Mouse (Mus musculus): ENCODE results near the gene Slc8b1.

- TF ChIP-seq CTCF (IDR thresholded peaks at IDR 0.05; ENCODE audit: control insufficient read depth, insufficient read depth, insufficient replicate concordance, low read depth, low read length) (no peak), POLR2A (IDR thresholded peaks at IDR 0.05; ENCODE audit: control insufficient read depth, low read depth, low read length) (no peak)
Observed at GRCm38 (mm10) chr5:120582002-120582401, 71.0 kb downstream of the Slc8b1 start.

All from testis, adult 2 months (tissue).